Mouse (Mus musculus) olfactory bulb, adult 2 months (tissue): ENCODE data around the gene Cidec.

Experiments used
- CTCF ChIP-seq: fragments of 200-500 bp; IDR thresholded peaks from 2 replicates; pipeline ENCODE4 v1.5.1; 2012; ENCODE audit warnings: low read depth, mild to moderate bottlenecking, low read length, moderate library complexity; ENCODE audit not compliant: insufficient read depth
- POLR2A ChIP-seq: fragments of 200-500 bp; IDR thresholded peaks from 2 replicates; pipeline ENCODE4 v1.6.1; 2012; ENCODE audit warnings: mild to moderate bottlenecking, low read depth, low read length, moderate library complexity; ENCODE audit not compliant: insufficient read depth

- TF ChIP-seq CTCF: no peak
- no peak for TF ChIP-seq POLR2A
These were observed 33.5 kb downstream of the Cidec start for GRCm38 (mm10) chr6:113402094-113402493.
